18 mouse cellular contexts compared by ENCODE assay signal in genomic region chr9:56079587-56079986, GRCm38 (mm10).
"Had no signal": no experiment of that assay in that cellular context is flagged by ENCODE, and none has a peak within 500 bp of the region (broad histone marks: within the 10 kb centered on the region; RNA-seq: fewer than 3 reads in every experiment).

No protein-coding gene starts in this region.

- DNase-seq: kidney, adult 8-10 months; kidney, postnatal 10 days; kidney, postnatal 36 days; layer of hippocampus, postnatal 36 days; liver, embryonic 13.5 days; lung, adult 2 months; lung, postnatal 14 days; right cerebral cortex, adult 18-20 months; right cerebral cortex, postnatal 14 days; right cerebral cortex, postnatal 4 days; thymus, postnatal 36 days had no signal

- H3K4me3 ChIP-seq: kidney, embryonic 15.5 days; left cerebral cortex, adult 2 months; liver, embryonic 13.5 days; midbrain, embryonic 10.5 days; midbrain, embryonic 13.5 days; myocyte had no signal

- ATAC-seq: midbrain, embryonic 13.5 days; midbrain, embryonic 16.5 days had no signal

- H3K9me3 ChIP-seq: kidney, embryonic 15.5 days; liver, embryonic 13.5 days; midbrain, embryonic 10.5 days; midbrain, embryonic 13.5 days had no signal

- H3K36me3 ChIP-seq: kidney, embryonic 15.5 days; liver, embryonic 13.5 days had no signal

- H3K4me2 ChIP-seq: kidney, embryonic 15.5 days; liver, embryonic 13.5 days; midbrain, embryonic 13.5 days had no signal

- H3K27ac ChIP-seq: kidney, embryonic 15.5 days; left cerebral cortex, adult 2 months; liver, embryonic 13.5 days; midbrain, embryonic 10.5 days; midbrain, embryonic 13.5 days; stomach, postnatal 0 days had no signal

- H3K27me3 ChIP-seq: kidney, embryonic 15.5 days; liver, embryonic 13.5 days; midbrain, embryonic 13.5 days had no signal

- H3K9ac ChIP-seq: kidney, embryonic 15.5 days; liver, embryonic 13.5 days; midbrain, embryonic 13.5 days had no signal
